Mouse (Mus musculus) heart, adult 11 months (tissue): Measurements from ENCODE around the gene Shisa9.
"Not testable (repeated sequence)": the region's sequence is repeated elsewhere in the genome, so short reads cannot be mapped to it uniquely, and the experiment has no call there.

Source experiments
- DNase-seq: peaks from one replicate; pipeline ENCODE4 v3.0.0; 2022

The Shisa9 gene

DNA sequence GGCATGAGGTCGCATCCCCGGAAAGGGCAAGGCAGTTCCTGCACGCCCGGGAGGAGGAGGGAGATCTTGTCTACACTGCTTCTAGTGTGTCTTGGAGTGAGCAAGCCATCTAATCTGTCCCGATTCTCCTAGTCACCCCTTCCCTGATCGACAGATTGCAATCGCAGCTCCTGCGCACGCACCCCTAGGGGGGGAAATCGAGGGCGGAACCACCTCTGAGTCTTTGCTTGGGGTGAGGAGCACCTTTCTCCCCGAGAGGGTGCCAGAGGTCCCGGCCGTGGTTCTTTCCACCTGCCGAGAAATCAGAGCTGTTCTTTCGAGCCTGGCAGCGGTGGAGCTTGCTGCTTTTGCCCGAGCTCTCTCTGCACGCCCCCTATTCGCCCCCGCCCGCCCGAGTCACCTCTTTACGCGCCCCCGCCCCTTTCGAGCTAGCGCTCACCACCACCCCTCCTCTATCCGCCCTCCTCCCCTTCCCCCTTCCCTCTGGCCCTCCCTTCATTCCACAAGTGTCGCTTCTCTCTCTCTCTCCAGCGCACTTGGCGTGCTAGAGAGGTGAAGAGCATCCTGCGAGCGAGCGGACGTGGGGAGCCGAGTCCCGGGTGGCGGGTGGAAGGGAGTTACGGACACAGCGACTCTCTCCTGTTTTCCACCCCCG lies at the start of gene Shisa9:
TSS of gene Shisa9 (plus strand) at position 498 of the 655 bp plus-strand sequence.
- DNase-seq: peak; percentile 84

DNA sequence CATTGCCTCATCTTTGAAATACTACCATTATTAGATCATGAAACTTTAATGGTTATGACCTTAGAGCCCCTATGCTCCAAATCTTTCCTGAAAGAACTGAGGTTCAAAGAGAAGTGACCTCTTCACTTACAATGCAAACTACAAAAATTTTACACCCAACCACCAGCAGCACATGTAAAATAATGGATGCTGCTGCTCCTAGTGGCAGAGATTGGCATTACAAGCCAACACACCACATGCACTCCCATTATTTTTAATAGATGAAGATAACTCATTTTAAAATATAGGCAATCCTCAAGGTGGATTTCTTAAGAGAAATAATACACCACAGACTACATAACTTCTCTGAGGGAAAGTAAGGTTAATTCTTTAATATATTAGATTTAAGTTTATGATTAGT lies 43.4 kb upstream of the Shisa9 start:
- no peak for DNase-seq

DNA sequence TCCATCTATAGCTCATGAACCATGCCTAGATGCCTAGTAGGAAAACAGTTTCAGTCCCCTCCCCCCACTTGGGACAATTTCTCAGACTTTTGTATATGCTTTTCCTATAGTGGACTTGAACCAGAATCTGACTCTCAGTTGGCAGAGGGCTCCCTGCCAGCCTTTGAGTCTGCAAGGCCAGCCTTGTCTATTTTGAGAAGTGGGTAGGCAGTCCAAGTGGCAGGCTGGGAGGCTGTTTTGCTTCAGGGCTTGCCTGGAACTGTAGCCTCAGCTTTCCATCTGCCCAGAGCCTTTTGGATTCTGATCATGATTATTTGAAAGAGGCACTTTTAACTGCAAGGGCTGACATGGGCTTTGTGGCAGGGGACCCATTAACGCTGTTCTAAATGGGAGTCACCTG lies 23.2 kb upstream of the Shisa9 start:
- no peak for DNase-seq

DNA sequence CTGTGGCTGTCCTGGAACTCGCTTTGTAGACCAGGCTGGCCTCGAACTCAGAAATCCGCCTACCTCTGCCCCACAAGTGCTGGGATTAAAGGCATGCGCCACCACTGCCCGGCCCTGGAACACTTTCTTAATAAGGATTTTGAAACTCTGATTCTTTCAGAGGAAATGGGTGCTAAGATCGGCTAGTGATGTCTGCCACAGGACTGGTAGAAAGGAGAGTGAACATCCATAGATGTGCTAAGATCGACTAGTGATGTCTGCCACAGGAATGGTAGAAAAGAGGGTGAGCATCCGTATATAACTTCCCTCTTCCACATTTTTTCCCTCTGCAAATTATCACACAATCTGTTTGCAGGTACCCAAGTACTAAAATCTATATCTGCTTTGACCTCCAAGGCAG lies 17.9 kb upstream of the Shisa9 start:
- DNase-seq: no peak

DNA sequence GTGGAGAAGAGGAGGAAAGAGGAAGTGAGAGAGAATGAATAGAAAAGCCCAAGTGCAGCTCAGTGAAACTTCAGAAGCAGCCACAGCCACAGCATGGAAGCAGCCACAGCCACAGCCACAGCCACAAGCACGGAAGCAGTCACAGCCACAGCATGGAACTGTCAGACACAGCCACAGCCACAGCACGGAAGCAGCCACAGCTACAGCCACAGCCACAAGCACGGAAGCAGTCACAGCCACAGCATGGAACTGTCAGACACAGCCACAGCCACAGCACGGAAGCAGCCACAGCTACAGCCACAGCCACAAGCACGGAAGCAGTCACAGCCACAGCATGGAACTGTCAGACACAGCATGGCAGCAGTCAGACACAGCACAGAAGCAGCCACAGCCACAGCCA lies 17.1 kb upstream of the Shisa9 start:
- not testable (repeated sequence) for DNase-seq

DNA sequence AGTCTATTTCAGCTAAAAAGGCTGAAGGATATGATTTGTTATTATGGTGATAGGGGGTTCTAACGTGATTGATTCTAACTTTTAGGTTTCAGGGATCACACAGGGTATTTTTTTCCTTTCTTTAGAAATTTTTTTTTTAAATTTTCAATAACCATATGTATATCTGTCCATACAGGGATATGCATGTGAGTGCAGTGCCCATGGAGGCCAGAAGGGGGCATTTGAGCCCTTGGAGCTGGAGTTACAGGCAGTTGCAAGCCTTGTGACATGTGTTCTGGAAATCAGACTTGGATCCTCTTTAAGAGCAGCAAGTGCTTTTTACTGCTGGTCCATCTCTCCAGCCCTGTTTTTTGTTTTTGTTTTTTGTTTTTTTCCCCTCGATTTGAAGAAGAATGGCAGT lies 16.3 kb upstream of the Shisa9 start:
- DNase-seq: no peak

DNA sequence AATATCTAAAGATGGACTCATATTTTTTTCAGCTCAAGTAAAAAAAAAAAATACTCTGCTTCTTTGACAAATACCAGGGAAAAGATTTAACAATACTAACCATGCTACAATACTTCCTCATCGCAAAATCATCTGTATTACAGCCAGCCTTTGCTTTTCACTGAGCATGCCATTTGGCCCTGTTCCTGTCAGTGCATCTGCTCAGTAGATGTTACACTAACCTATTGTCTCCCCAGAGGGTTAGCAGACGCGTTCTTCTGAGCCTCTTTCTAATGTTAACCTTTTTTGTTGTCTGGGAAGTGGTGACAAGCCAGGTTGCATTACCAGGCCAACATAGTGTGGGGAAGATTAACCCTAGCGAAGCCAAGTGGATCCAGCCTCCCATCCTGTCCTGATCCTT lies 10.2 kb upstream of the Shisa9 start:
- no peak for DNase-seq

DNA sequence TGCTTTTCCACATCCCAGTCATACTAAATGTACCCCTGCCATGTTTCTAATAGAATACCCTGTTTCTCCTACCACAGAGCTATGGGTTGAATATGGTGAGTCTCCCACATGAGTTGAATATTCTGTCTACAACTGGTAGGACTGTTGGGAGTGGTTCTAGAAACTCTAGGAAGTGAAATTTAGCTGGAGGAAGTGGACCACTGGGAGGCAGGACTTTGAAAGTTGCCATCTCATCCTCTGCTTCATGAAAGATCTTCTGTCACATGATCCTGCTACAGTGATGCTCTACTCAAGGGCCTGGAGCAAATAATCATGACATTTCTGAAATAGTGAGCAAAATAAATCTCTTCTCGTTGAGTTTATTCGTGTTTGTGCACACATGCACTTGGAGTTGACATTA lies 7.2 kb upstream of the Shisa9 start:
- DNase-seq: peak; percentile 61

DNA sequence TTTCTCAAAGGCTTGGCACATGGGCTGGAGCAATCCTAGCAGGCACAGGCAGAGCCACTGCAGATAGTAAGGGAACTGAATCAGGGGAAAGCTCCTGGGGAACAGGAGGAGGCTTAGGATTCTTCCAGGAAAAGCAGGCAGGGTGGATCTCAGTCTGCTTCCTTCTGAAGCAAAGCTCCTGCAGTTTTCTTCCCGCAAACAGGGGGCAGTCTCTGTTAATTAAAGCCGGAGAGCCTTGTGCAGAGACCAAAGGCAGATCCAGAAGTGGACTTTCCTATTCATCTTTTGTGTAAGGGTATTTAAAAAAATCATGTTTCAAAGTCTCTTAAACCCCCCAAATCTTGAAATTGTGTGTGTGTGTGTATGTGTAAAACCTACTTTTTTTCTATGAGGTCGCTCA lies 3.1 kb upstream of the Shisa9 start:
- peak; percentile 82 for DNase-seq

DNA sequence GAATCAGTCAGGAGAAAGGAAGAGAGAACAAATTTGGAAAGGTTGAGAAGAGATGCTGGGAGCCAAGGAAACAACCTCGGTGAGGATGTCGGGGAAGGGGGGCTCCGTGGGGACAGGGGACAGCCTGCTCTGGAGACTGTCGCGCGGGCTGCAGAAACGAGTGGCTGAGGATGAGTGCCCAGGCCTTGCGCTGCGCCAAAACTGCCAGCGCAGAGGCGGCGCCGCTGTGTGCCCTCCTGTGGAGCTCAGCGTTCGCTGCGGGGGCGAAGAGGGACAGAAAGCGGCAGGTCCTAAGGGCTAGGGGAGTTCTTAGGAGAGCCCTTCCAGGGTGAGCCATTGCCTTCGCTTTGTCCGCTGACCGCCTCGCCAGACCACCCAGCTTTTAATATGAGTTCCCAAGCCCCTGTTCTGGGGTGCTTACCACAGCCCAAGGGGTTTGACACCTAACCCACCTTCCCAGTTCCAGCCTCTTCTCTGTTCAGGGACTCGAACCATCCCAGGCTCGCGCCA lies 752 bp upstream of the Shisa9 start:
- DNase-seq: peak; percentile 79

DNA sequence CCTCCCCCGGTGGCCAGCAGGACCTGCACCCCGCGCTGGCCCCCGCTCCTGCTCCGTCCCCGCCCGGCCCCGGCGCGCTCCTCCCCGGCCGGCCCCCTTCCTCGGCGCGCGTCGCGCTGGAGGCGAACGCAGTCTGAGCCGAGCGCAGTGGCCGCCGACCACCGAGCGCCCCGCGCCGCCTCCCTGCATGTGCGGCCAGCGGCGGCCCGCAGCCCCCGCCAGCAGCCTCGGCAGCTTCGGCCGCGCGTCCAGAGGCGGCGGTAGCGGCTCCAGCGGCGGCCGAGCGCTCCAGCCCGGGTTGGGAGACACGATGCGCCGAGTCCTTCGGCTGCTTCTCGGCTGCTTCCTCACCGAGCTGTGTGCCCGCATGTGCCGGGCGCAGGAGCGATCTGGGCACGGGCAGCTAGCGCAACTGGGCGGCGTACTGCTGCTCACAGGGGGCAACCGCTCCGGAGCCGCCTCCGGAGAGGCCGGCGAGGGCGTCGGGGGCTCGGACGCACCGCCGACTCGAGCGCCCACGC lies 418 bp downstream of the Shisa9 start:
- DNase-seq: peak; percentile 71

DNA sequence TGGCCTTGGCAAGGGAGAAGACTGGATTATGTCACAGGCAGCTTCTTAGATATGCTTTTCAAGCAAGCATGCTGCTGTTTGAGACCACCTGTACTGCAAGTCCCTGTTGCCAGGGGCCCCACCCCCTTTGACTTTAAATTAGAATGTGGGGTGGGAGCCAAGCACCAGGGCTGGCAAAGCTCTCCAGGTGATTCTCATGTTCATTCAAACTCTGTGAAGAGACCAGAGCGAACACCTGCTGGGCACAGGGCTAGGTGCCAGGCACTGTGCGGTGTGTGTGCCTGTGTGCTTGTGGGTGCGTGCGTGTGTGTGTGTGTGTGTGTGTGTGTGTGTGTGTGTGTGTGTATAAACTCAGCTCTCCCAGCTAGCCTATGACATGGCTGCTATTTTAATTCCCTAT lies 3.1 kb downstream of the Shisa9 start:
- DNase-seq: peak; percentile 77

DNA sequence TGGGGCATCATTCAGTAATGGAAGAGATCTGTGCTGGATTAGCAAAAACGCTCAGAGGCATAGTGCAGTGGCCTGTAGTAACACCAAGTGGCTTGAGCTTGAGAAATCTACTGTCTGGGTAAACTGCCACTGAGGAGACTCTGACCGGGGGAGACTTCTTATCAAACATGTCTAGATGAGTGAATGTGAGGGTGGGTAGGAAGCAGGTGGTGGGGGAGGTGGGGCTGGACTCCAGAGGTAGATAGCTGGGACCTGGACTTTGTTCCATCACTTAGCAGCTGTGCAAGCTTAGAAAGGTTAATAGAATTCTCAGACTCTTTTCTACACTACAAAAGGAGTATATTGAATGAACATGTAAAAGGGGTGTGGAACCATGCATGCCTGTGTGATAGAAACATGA lies 21.3 kb downstream of the Shisa9 start:
- peak; percentile 28 for DNase-seq

DNA sequence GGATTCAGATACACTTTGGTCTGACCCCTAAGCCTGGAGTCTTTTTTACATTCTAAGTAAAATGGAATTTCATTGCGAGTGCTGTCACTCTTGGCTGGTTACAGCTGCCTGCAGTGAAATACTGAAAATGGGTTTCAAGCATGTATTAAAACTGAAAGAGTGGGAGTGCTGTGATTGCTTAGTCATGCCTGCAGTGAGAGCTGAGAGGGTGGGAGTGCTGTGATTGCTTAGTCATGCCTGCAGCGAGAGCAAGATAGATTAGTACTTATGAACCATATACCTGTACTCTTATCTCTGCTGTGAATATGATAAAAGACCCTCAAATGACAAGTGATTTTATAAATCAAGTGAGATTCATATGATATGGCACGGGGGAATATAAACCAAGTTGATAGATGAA lies 26.2 kb downstream of the Shisa9 start:
- DNase-seq: peak; percentile 5

DNA sequence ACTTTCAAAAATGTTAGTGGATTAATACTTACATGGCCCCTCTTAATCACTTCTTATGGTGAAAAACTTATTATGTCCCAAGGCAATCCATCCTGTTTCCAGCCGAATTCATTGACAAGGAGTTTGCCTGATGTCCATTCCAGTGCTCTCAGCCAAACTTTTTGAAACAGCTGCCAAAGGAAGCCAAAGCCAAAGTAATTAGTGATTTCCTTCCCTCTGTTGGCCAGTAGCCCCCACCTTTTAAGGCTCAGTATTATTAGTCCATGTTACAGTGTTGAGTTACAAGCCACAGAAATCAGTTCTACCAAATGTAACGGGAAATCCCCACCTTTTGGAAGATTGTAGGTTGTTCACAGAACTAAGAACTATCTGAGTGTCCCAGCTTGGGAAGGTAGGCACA lies 28.8 kb downstream of the Shisa9 start:
- peak; percentile 87 for DNase-seq

DNA sequence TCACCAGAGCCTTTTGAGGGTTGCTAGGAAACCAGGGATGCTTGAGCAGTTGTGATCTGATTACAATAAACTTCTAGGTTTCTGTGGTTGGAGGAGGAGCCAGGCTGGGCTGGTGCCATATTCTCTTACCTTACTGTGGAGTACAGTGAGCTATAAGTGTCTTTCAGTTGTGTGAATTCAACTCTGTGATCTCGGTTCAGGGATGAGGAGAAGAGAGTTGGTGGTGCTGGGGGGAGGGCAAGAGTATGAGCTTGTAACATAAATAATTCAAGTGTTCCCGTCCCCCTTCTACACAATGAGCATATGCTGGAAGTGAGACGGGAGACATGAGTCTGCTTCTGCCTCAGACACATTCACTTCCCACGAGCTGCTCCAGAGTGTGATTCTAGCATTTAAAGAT lies 30.6 kb downstream of the Shisa9 start:
- DNase-seq: peak; percentile 76

DNA sequence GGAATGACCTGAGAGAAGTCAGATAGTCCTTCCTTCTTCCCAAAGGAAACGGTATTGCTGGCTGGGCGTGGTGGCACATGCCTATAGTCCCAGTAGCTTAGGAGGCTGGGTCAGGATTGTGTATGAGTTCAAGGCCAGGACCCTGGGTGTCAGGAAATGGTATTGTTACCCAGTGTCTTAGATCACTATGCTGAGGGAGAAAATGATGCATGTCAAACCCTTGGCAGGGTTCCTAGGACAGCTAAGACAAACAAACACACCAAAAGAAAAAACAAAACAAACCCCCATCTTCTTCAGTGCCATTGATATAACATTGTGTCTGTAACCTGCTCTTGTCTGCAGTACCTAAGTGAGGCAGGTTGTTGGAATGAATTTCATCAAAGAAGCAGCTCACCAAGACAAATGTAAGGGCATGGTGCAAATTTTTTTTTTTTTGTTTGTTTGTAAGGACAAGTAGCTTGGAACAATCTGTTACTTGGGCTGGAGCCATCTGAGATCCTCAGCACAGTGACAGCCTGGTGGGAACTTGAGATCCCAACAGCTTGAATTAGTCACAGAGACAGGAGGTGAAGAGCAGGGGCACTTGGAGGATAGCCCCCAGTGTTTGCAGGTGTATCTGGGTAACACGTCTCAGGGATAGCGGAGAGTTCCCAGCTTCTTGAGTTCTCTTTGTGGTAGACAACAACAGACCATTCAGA lies 34.2 kb downstream of the Shisa9 start:
- peak; percentile 64 for DNase-seq

DNA sequence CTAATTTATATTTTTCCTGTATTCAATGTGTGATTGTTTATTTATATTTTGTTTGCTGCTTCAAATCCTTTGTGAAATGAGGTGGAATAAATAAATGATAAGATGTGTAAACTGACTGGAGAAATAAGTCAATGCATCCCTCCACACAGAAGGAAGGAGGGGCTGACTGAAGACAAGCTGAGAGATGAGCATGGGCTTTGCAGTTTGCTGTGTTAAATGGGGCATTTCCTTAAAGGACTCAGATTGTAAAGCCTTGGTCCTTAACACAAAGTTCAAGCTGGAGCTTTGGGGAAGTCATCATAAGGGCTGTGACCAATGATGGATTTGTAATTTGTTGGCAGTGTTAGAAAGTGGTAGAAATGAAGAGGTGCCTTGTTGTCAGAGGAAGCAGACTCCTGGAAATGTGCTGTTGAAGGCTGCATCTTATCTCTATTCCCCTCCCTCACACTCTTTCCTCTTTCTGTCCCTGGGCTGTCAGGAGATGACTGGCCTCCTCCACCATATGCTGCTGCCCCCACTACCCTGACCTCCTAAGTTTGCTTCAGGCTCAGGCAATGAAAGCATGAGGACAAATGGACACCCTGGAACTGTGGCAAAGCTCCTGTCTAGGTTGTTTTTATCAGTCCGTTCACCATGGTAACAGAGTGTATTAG lies 36.3 kb downstream of the Shisa9 start:
- peak; percentile 49 for DNase-seq

DNA sequence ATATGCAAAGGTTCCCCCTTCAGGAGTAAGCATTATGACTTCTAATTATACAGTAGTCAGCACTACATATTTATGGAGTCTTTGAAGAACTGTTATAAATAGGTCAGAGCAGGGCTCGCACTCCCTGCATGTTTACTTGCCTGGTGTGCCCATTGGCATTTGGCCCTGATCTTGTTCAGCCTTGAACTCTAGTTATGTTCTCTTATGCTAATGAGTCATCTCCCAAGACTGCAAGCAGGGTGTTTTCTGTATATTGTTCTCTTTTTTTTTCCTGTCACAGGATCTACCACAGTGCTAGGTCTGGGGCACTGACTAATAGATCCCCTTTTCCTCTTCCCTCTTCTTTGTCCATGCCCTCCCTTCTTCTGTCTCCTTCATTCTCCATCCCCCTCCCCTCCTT lies 48.5 kb downstream of the Shisa9 start:
- DNase-seq: peak; percentile 90

DNA sequence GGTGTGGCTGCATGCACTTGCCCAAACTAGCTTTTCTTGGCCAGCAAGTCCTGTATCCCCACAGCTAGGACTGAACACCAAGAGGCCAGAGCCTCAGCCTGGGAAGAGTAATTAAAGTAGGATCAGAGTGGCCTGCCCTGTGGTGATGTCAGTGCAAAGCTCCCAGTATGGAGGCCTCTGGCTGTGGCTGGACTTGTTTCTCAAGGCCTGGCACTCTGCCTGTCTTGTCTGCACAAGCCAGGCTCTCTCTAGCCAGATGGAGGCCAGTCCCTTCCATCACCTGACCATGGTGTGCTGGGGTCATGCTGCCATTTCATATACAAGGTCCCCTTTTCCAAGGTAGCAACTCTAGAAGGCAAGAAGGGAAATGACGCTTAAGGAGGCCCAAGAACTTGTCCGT lies 51.0 kb downstream of the Shisa9 start:
- no peak for DNase-seq

DNA sequence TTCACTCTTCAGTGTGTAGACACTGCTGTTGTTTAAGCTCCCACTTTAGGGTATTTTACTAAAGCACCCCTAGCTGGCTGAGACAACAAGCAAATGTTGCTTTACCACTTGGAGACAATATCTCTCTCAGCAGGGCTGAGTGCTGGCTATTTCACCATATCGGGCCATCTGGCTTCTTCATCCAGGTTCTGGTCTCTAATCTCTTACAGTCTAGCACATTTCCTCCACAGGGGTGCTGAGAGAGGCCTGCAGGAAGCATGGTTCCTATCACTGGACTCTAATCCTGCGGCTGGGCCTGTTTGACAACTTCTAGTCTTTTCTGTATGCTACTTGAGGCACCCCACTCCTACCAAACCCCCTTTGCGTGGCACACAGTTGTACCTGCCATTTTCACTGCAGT lies 51.7 kb downstream of the Shisa9 start:
- DNase-seq: peak; percentile 61

DNA sequence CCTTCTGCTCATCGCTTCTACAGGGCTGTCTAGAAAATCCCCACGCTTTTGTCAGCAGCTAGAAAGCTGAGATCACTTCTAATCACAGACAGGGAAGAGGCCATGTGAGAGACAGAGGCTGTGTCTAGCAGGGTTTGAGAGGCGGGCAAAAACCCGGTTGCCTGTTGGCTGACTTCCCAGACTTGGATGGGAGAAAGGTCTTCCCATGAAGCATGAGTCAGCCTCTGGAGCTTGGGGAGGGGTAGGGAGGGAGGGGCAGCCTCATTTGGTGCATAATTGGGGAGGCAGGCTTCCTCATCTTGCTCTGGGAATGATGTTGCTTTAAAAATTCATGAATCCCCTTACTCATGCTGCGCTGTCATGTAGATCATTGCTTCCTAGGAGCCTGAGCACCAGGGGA lies 57.0 kb downstream of the Shisa9 start:
- DNase-seq: peak; percentile 93

DNA sequence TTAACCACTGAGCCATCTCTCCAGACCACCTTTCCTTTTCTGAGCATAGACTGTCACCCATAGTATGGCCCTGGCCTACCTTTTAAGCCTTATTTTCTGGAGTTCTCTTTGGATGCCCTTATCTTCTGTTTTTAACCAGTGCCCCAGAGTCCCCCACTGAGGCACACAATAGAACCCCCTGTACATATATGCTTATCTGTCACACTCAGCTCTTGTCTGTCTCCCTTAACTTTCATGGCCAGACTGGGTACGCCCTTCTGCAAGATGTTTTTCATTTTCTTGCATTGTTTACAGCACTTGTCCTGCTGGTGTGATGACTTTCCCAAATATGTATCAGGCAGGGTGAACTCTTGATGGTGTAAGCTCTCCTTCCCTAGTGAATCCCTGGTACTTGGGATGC lies 68.1 kb downstream of the Shisa9 start:
- DNase-seq: no peak

DNA sequence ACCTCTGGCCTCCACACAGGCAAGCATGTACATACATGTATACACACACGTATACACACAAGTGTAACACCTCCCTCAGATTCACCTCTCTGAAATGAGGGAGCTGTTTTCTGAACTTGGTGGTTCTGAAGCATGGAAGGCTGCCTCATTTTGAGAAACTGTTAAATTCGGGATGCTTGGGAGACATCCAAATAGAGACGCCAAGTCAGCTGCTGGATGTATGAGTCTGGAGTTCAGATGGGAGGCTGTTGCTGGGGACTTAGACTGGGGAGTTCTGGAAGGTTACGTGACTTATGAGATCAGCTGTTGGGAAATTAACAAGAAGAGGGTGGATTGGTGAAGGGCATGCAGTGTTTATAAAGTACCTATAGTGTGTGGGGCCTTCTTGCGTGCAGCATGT lies 88.7 kb downstream of the Shisa9 start:
- DNase-seq: no peak
